Mouse (Mus musculus) cerebellum, adult 2 months (tissue): ENCODE results near the gene Pth1r.

Experiments
- CTCF ChIP-seq: fragments of 200-500 bp; IDR thresholded peaks from 2 replicates; pipeline ENCODE4 v1.5.1; 2011; ENCODE audit warnings: low read depth, mild to moderate bottlenecking, control low read depth, low read length, moderate library complexity, borderline replicate concordance; ENCODE audit not compliant: insufficient read depth
- POLR2A ChIP-seq: fragments of 200-500 bp; IDR thresholded peaks from 2 replicates; pipeline ENCODE4 v1.6.1; 2011; ENCODE audit warnings: low read length, control low read depth, borderline replicate concordance; ENCODE audit not compliant: insufficient read depth

GRCm38 (mm10) chr9:110778100-110778499 is 31.2 kb upstream of the Pth1r start:
- TF ChIP-seq CTCF: no peak
- no peak for TF ChIP-seq POLR2A
